8 mouse cellular contexts compared by ENCODE assay signal in the genomic region with DNA sequence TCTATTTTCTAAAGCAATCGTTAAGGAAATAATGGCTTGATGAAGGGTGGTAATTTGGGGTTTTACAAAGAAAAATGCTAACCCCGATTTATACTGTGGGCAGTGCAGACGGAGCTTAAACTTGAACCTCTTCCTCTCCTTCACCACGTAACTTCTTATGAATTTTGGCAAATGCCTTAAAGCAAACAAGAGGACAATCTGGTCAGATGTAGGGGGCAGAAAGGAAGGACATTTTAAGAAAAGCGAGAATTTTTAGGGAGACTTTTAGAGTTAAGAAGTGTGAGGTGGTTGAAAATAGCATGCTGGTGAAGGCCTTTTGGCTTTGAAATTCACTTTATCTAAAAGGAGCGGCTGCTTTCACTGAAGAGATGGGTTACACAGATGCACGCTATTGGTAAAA. TPM values are rescaled to one million over a fixed set of nuclear protein-coding genes. Genes with fewer than 3 reads are reported as not detected.
DNase-seq lines count a peak whose midpoint lies in the region; ATAC-seq and TF ChIP-seq lines count a peak whose summit lies in the region.
"Had no signal": no experiment of that assay in that cellular context is flagged by ENCODE, and none has a peak within 500 bp of the region (broad histone marks: within the 10 kb centered on the region; RNA-seq: fewer than 3 reads in every experiment).

No protein-coding gene starts in this region.

- TF ChIP-seq EP300 in stomach, postnatal 0 days (optimal IDR thresholded peaks at IDR 0.05), result no peak

- H3K27me3 ChIP-seq in lung, embryonic 16.5 days (ENCODE audit: control insufficient read depth, insufficient read depth, low read depth, low read length), result peaks cover 22% of the 10 kb centered on the region
- H3K27me3 ChIP-seq in heart, embryonic 15.5 days, result peaks cover 8% of the 10 kb centered on the region; the same call in 1 of the 2 replicates
- H3K27me3 ChIP-seq in limb, embryonic 14.5 days (ENCODE audit: control insufficient read depth, insufficient read depth, low read length), result peaks cover 86% of the 10 kb centered on the region
- H3K27me3 ChIP-seq in stomach, postnatal 0 days (ENCODE audit: control insufficient read depth, insufficient read depth, low read length), result no peaks in the 10 kb centered on the region

- no peak for TF ChIP-seq CTCF in stomach, postnatal 0 days (IDR thresholded peaks at IDR 0.05; ENCODE audit: low read depth)

- peak overlapping the region; percentile 77 for H3K4me2 ChIP-seq in lung, embryonic 16.5 days (ENCODE audit: low read depth, low read length)
- H3K4me2 ChIP-seq in heart, embryonic 15.5 days, result peak overlapping the region; percentile 81
- H3K4me2 ChIP-seq in limb, embryonic 14.5 days (replicated peaks; ENCODE audit: low read depth, low read length, severe bottlenecking), result no peak overlapping the region
- peak overlapping the region; percentile 80 for H3K4me2 ChIP-seq in stomach, postnatal 0 days (replicated peaks; ENCODE audit: low read depth)

- WGBS in lung, embryonic 16.5 days, result 41% methylated on average over 7 of the region's 7 CpGs
- 35% methylated on average over 7 of the region's 7 CpGs for WGBS in heart, embryonic 15.5 days
- WGBS in limb, embryonic 14.5 days, result 13% methylated on average over 7 of the region's 7 CpGs
- 45% methylated on average over 7 of the region's 7 CpGs for WGBS in stomach, postnatal 0 days

- H3K36me3 ChIP-seq in lung, embryonic 16.5 days (ENCODE audit: control insufficient read depth, insufficient read depth, low read length), result no peaks in the 10 kb centered on the region
- H3K36me3 ChIP-seq in heart, embryonic 15.5 days, result no peaks in the 10 kb centered on the region
- no peaks in the 10 kb centered on the region for H3K36me3 ChIP-seq in limb, embryonic 14.5 days (ENCODE audit: control insufficient read depth, insufficient read depth, low read length)
- H3K36me3 ChIP-seq in stomach, postnatal 0 days (ENCODE audit: control insufficient read depth, insufficient read depth, low read length), result no peaks in the 10 kb centered on the region

- no peak for TF ChIP-seq POLR2A in limb, embryonic 14.5 days (IDR thresholded peaks at IDR 0.05; ENCODE audit: borderline replicate concordance, extremely low read depth, insufficient read depth, insufficient read length)

- peak overlapping the region; percentile 62 for H3K4me3 ChIP-seq in lung, embryonic 16.5 days (ENCODE audit: low read length)
- H3K4me3 ChIP-seq in heart, embryonic 15.5 days, result peak overlapping the region; percentile 89
- 0 out of 2 replicates have a peak overlapping the region, but pooled peaks have one; percentile 13 for H3K4me3 ChIP-seq in limb, embryonic 14.5 days (replicated peaks; ENCODE audit: low read length)
- H3K4me3 ChIP-seq in stomach, postnatal 0 days (ENCODE audit: low read depth, low read length), result peak overlapping the region; percentile 70

- no peak for DNase-seq in lung, postnatal 25 days (ENCODE audit: low spot score)
- no peak for DNase-seq in limb, embryonic 14.5 days (ENCODE audit: low spot score)
- DNase-seq in stomach, postnatal 0 days (ENCODE audit: low spot score), result no peak
- DNase-seq in layer of hippocampus, postnatal 10 days (ENCODE audit: low spot score in 2 of 2), result no peak
- DNase-seq: cerebellum, adult 11 months had no signal

- ATAC-seq in lung, embryonic 16.5 days (ENCODE audit: low read depth), result no peak
- ATAC-seq in heart, embryonic 15.5 days (replicated peaks; ENCODE audit: insufficient number of reproducible peaks, insufficient read depth, low FRiP score, low read depth), result no peak
- no peak for ATAC-seq in limb, embryonic 14.5 days (ENCODE audit: low FRiP score, low read depth)
- ATAC-seq in stomach, postnatal 0 days (ENCODE audit: low FRiP score, low TSS enrichment), result no peak
- no peak for ATAC-seq in erythroblast, adult 5-6 weeks (replicated peaks; ENCODE audit: low FRiP score, poor library complexity, severe bottlenecking)

- H3K4me1 ChIP-seq in lung, embryonic 16.5 days (replicated peaks; ENCODE audit: control insufficient read depth, insufficient read depth, low read length), result peaks cover 4% of the 10 kb centered on the region; the same call in 1 of the 2 replicates
- H3K4me1 ChIP-seq in heart, embryonic 15.5 days (replicated peaks), result peaks cover 23% of the 10 kb centered on the region
- peaks cover 9% of the 10 kb centered on the region; the same call in 1 of the 2 replicates for H3K4me1 ChIP-seq in limb, embryonic 14.5 days (ENCODE audit: control insufficient read depth, insufficient read depth, low read length)
- no peaks in the 10 kb centered on the region for H3K4me1 ChIP-seq in stomach, postnatal 0 days (replicated peaks; ENCODE audit: control insufficient read depth, insufficient read depth)

- H3K9ac ChIP-seq in lung, embryonic 16.5 days (ENCODE audit: low read length), result no peak overlapping the region
- H3K9ac ChIP-seq in heart, embryonic 15.5 days, result peak overlapping the region; percentile 31; the same call in 1 of the 2 replicates
- H3K9ac ChIP-seq in limb, embryonic 14.5 days (ENCODE audit: low read depth, low read length, severe bottlenecking), result no peak overlapping the region
- H3K9ac ChIP-seq in stomach, postnatal 0 days (ENCODE audit: low read length), result peak overlapping the region; percentile 56

- H3K9me3 ChIP-seq in lung, embryonic 16.5 days (ENCODE audit: control insufficient read depth, low read length), result no peaks in the 10 kb centered on the region
- no peaks in the 10 kb centered on the region for H3K9me3 ChIP-seq in heart, embryonic 15.5 days (replicated peaks)
- no peaks in the 10 kb centered on the region for H3K9me3 ChIP-seq in limb, embryonic 14.5 days (ENCODE audit: control insufficient read depth, low read length)
- no peaks in the 10 kb centered on the region for H3K9me3 ChIP-seq in stomach, postnatal 0 days (ENCODE audit: control insufficient read depth, low read length)

- no peak overlapping the region for H3K27ac ChIP-seq in lung, embryonic 16.5 days (ENCODE audit: low read length)
- peak overlapping the region; percentile 54 for H3K27ac ChIP-seq in heart, embryonic 15.5 days
- no peak overlapping the region for H3K27ac ChIP-seq in limb, embryonic 14.5 days (replicated peaks; ENCODE audit: low read depth, low read length)
- H3K27ac ChIP-seq in stomach, postnatal 0 days (replicated peaks), result peak overlapping the region; percentile 37

RNA-seq across cellular contexts. Expression of a gene that starts 3.3 kb away (rescaled TPM):
- 21.5 and 24.2 TPM in 2 replicates for polyA plus RNA-seq in lung, embryonic 16.5 days (2015; fragmentation: Nextera tagmentation; extraction: Ambion mirVana)
- polyA plus RNA-seq in heart, embryonic 15.5 days (2015; fragmentation: Nextera tagmentation; extraction: Ambion mirVana), result 24.0 and 25.7 TPM in 2 replicates
- 16.2 and 26.2 TPM in 2 replicates for polyA plus RNA-seq in limb, embryonic 14.5 days (2012; rRNA removed)
- polyA plus RNA-seq in limb, embryonic 14.5 days (2014; fragmentation: Nextera tagmentation; extraction: Ambion mirVana), result 17.3 and 17.9 TPM in 2 replicates
- 17.7 and 20.2 TPM in 2 replicates for polyA plus RNA-seq in stomach, postnatal 0 days (2015; fragmentation: Nextera tagmentation; extraction: Ambion mirVana)
- 0.63 TPM in 1 of 2 replicates, not detected in the other for total RNA-seq in erythroblast, adult 5-6 weeks (2015; ENCODE audit: low replicate concordance)
- not detected in 2 replicates for total RNA-seq in erythroblast, adult 5-6 weeks (2017; ENCODE audit: low replicate concordance)
- total RNA-seq in layer of hippocampus, postnatal 10 days (2021), result 10 to 100 TPM; 49.6 to 50.6 TPM

Comparison
In these comparisons a context has a peak if more than half of its experiments do, and no peak if none do; other contexts are left out.
1. H3K27ac ChIP-seq: peak in heart, embryonic 15.5 days (single experiment) and stomach, postnatal 0 days (single experiment); none in lung, embryonic 16.5 days (single experiment) and limb, embryonic 14.5 days (single experiment).
2. H3K4me3 ChIP-seq: peak in every context shown above with its lines; median percentile 89 in heart, embryonic 15.5 days; 70 in stomach, postnatal 0 days; 62 in lung, embryonic 16.5 days; 13 in limb, embryonic 14.5 days.
3. H3K9ac ChIP-seq: peak in heart, embryonic 15.5 days (single experiment) and stomach, postnatal 0 days (single experiment); none in lung, embryonic 16.5 days (single experiment) and limb, embryonic 14.5 days (single experiment).